Mouse (Mus musculus): ENCODE data around the gene Prim1. TPM values are rescaled to one million over a fixed set of nuclear protein-coding genes. Genes with fewer than 3 reads are reported as not detected.
"Not testable (repeated sequence)": the region's sequence is repeated elsewhere in the genome, so short reads cannot be mapped to it uniquely, and the experiment has no call there.

The Prim1 gene
- polyA plus RNA-seq, 1 experiment from 2014 or later, result 111 TPM

DNA sequence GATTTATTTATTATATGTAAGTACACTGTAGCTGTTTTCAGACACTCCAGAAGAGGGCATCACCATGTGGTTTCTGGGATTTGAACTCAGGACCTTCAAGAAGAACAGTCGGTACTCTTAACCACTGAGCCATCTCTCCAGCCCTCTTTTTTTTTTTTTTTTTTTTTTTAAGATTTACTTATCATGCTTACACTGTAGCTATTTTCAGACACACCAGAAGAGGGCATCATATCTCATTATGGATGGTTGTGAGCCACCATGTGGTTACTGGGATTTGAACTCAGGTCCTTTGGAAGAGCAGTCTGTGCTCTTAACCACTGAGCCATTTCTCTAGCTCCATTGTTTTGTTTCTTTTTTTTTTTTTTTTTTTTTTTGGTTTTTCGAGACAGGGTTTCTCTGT is 37.2 kb downstream of the Prim1 start:
- not testable (repeated sequence) for H3K4me3 ChIP-seq (ENCODE audit: low read depth, low read length); H3K4me2 ChIP-seq (ENCODE audit: low read depth, severe bottlenecking); DNase-seq (ENCODE audit: low spot score); H3K27me3 ChIP-seq (ENCODE audit: control insufficient read depth, insufficient read depth, low read length); H3K9me3 ChIP-seq (ENCODE audit: control insufficient read depth, low read length); H3K4me1 ChIP-seq (ENCODE audit: control insufficient read depth, insufficient read depth, low read length); H3K27ac ChIP-seq (replicated peaks; ENCODE audit: low read depth, low read length); ATAC-seq (ENCODE audit: insufficient number of reproducible peaks, low FRiP score, low TSS enrichment, low read depth); H3K9ac ChIP-seq (ENCODE audit: low read length)
- H3K36me3 ChIP-seq (ENCODE audit: control insufficient read depth, insufficient read depth, low read length), result peaks cover 14% of the 10 kb centered on the region; the same call in 1 of the 2 replicates
- WGBS, result 90% methylated on average over 1 of the region's 2 CpGs

DNA sequence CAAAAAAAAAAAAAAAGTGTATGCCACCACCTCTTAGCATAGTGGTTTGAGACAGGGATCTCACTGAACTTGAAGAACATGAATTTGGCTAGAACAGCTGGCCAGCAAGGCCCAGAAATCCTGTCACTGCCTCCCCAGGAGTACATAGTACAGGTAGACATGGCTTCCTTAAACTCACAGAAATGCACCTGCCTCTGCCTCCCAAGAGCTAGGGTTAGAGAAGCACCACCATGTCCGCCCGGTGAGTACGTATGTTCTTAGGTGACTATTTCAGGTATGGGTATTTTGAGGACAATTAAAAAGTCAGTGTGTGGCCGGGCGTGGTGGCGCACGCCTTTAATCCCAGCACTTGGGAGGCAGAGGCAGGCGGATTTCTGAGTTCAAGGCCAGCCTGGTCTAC is 38.0 kb downstream of the Prim1 start:
- 96% methylated on average over 8 of the region's 8 CpGs for WGBS
- Histone ChIP-seq H3K4me2 (ENCODE audit: low read depth, severe bottlenecking) (no peak overlapping the region), H3K4me3 (ENCODE audit: low read depth, low read length) (no peak overlapping the region)

GRCm38 (mm10) chr10:128058184-128058583 is 43.2 kb downstream of the Prim1 start:
- peak overlapping the region; percentile 96 for H3K9ac ChIP-seq (ENCODE audit: low read length)
- WGBS, result 3% methylated on average over 18 of the region's 18 CpGs
- H3K27me3 ChIP-seq (ENCODE audit: control insufficient read depth, insufficient read depth, low read length), result no peaks in the 10 kb centered on the region
- H3K4me1 ChIP-seq (ENCODE audit: control insufficient read depth, insufficient read depth, low read length), result peaks cover 7% of the 10 kb centered on the region; the same call in 1 of the 2 replicates
- no peaks in the 10 kb centered on the region for H3K36me3 ChIP-seq (ENCODE audit: control insufficient read depth, insufficient read depth, low read length)
- peak overlapping the region; percentile 97 for H3K27ac ChIP-seq (replicated peaks; ENCODE audit: low read depth, low read length)
- peak overlapping the region; percentile 87 for H3K4me2 ChIP-seq (ENCODE audit: low read depth, severe bottlenecking)
- DNase-seq (ENCODE audit: low spot score) (no peak), ATAC-seq (ENCODE audit: insufficient number of reproducible peaks, low FRiP score, low TSS enrichment, low read depth) (0 out of 2 replicates have a peak, but pooled peaks have one; percentile 3)
- peak overlapping the region; percentile 98 for H3K4me3 ChIP-seq (ENCODE audit: low read depth, low read length)
- no peaks in the 10 kb centered on the region for H3K9me3 ChIP-seq (ENCODE audit: control insufficient read depth, low read length)

More for the DNA sequence above, 38.0 kb downstream of the Prim1 start:
- H3K4me1 ChIP-seq (ENCODE audit: control insufficient read depth, insufficient read depth, low read length), result no peaks in the 10 kb centered on the region
- no peak for ATAC-seq (ENCODE audit: insufficient number of reproducible peaks, low FRiP score, low TSS enrichment, low read depth)
- no peaks in the 10 kb centered on the region for H3K27me3 ChIP-seq (ENCODE audit: control insufficient read depth, insufficient read depth, low read length)
- DNase-seq (ENCODE audit: low spot score), result no peak
- H3K9ac ChIP-seq (ENCODE audit: low read length), result no peak overlapping the region
- H3K9me3 ChIP-seq (ENCODE audit: control insufficient read depth, low read length), result no peaks in the 10 kb centered on the region
- no peak overlapping the region for H3K27ac ChIP-seq (replicated peaks; ENCODE audit: low read depth, low read length)
- peaks cover 10% of the 10 kb centered on the region; the same call in 1 of the 2 replicates for H3K36me3 ChIP-seq (ENCODE audit: control insufficient read depth, insufficient read depth, low read length)

DNA sequence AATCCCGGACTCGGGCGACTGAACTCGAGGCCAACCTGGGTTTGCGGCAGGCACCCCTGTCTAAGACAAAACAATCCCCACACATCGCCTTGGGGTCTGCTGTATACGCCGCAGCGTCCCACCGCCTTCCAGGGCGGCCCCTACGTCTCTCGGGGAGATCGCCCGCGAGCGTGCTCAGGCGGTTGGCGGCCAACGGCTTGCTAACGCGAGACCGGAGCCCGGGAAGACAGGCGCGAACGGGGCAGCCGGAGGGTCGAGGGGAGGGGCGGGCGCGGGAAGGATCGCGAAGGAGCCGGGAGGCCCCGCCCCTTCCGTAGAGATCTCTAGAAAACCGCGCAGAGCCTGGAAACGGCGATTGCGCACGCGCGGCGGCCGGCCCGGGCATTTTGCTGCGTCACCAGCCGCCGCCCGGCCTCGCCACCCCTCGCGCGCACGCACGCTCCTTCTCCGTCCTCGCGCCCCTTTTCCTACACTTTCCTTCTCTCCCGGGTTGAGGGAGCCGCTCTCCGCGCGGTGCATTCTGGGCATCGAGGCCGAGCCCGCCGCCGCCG is 43.7 kb downstream of the Prim1 start, which contains the start of gene Ptges3:
TSS of gene Ptges3 (plus strand) at position 354 of the 551 bp plus-strand sequence.
- Histone ChIP-seq H3K4me3 (ENCODE audit: low read depth, low read length) (peak within 1 kb of the TSS; percentile 98), H3K9me3 (ENCODE audit: control insufficient read depth, low read length) (no peaks in the 10 kb centered on the region), H3K9ac (ENCODE audit: low read length) (peak within 1 kb of the TSS; percentile 96), H3K27me3 (ENCODE audit: control insufficient read depth, insufficient read depth, low read length) (no peaks in the 10 kb centered on the region), H3K27ac (replicated peaks; ENCODE audit: low read depth, low read length) (peak within 1 kb of the TSS; percentile 97), H3K4me1 (ENCODE audit: control insufficient read depth, insufficient read depth, low read length) (peaks cover 7% of the 10 kb centered on the region; the same call in 1 of the 2 replicates), H3K36me3 (ENCODE audit: control insufficient read depth, insufficient read depth, low read length) (peaks cover 2% of the 10 kb centered on the region; the same call in 1 of the 2 replicates), H3K4me2 (ENCODE audit: low read depth, severe bottlenecking) (peak within 1 kb of the TSS; percentile 87)
- under 1% methylated on average over 67 of the region's 72 CpGs for WGBS
- ATAC-seq (ENCODE audit: insufficient number of reproducible peaks, low FRiP score, low TSS enrichment, low read depth), result peak; percentile 91
- peak; percentile 99 for DNase-seq (ENCODE audit: low spot score)

DNA sequence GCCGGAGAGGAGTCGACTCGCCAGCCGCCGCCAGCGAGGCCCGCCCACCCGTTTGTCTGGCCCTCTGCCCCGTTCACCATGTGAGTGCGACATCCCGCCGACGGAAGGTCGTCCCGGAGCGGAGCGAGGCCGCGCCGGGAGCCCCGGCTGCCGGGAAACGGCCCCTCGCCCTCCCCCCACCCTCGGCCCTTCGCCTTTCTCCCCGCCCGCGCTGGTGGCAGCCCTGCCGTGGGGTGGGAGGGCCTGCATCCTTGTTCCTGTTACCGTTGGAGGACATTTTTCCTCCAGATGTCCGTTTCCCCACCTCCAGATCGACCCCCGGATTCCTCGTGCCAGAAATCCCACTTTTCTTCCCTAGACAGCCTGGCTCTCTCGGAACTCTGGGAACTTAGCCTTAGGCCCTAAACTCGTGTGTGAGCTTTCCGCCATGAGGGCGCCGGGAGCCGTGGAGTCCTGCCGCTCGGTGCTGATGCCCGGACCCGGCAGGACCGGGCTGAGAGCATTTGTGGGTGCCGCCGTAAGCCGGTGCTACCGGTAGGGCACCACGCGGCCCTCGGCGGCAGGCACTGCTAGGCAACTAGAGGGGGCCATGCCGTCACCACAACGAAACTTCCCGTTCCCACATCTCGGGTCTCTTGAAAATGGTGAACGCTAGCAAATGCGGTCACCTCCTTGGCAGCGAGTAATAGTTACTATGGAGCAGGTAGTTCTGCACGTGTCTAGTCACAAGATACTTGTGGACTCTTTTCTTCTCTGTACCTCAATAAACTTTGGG is 44.4 kb downstream of the Prim1 start:
- Histone ChIP-seq H3K4me3 (ENCODE audit: low read depth, low read length) (peak overlapping the region; percentile 98), H3K9ac (ENCODE audit: low read length) (peak overlapping the region; percentile 96), H3K27ac (replicated peaks; ENCODE audit: low read depth, low read length) (peak overlapping the region; percentile 97), H3K9me3 (ENCODE audit: control insufficient read depth, low read length) (no peaks in the 10 kb centered on the region), H3K4me2 (ENCODE audit: low read depth, severe bottlenecking) (peak overlapping the region; percentile 87), H3K4me1 (ENCODE audit: control insufficient read depth, insufficient read depth, low read length) (peaks cover 7% of the 10 kb centered on the region; the same call in 1 of the 2 replicates), H3K36me3 (ENCODE audit: control insufficient read depth, insufficient read depth, low read length) (peaks cover 3% of the 10 kb centered on the region; the same call in 1 of the 2 replicates), H3K27me3 (ENCODE audit: control insufficient read depth, insufficient read depth, low read length) (no peaks in the 10 kb centered on the region)
- ATAC-seq (ENCODE audit: insufficient number of reproducible peaks, low FRiP score, low TSS enrichment, low read depth) (peak; percentile 53), DNase-seq (ENCODE audit: low spot score) (peak; percentile 70)
- WGBS, result under 1% methylated on average over 38 of the region's 62 CpGs

GRCm38 (mm10) chr10:128061109-128061508 is 46.1 kb downstream of the Prim1 start:
- H3K27me3 ChIP-seq (ENCODE audit: control insufficient read depth, insufficient read depth, low read length), result no peaks in the 10 kb centered on the region
- no peak overlapping the region; the same call in 1 of the 2 replicates for H3K9ac ChIP-seq (ENCODE audit: low read length)
- H3K4me2 ChIP-seq (ENCODE audit: low read depth, severe bottlenecking), result peak overlapping the region; percentile 87
- H3K36me3 ChIP-seq (ENCODE audit: control insufficient read depth, insufficient read depth, low read length), result peaks cover 3% of the 10 kb centered on the region; the same call in 1 of the 2 replicates
- peaks cover 7% of the 10 kb centered on the region; the same call in 1 of the 2 replicates for H3K4me1 ChIP-seq (ENCODE audit: control insufficient read depth, insufficient read depth, low read length)
- no peaks in the 10 kb centered on the region for H3K9me3 ChIP-seq (ENCODE audit: control insufficient read depth, low read length)
- WGBS, result 86% methylated on average over 5 of the region's 5 CpGs
- no peak overlapping the region for H3K27ac ChIP-seq (replicated peaks; ENCODE audit: low read depth, low read length)
- ATAC-seq (ENCODE audit: insufficient number of reproducible peaks, low FRiP score, low TSS enrichment, low read depth), result no peak
- H3K4me3 ChIP-seq (ENCODE audit: low read depth, low read length), result peak overlapping the region; percentile 98; the same call in 1 of the 2 replicates
- DNase-seq (ENCODE audit: low spot score), result no peak

DNA sequence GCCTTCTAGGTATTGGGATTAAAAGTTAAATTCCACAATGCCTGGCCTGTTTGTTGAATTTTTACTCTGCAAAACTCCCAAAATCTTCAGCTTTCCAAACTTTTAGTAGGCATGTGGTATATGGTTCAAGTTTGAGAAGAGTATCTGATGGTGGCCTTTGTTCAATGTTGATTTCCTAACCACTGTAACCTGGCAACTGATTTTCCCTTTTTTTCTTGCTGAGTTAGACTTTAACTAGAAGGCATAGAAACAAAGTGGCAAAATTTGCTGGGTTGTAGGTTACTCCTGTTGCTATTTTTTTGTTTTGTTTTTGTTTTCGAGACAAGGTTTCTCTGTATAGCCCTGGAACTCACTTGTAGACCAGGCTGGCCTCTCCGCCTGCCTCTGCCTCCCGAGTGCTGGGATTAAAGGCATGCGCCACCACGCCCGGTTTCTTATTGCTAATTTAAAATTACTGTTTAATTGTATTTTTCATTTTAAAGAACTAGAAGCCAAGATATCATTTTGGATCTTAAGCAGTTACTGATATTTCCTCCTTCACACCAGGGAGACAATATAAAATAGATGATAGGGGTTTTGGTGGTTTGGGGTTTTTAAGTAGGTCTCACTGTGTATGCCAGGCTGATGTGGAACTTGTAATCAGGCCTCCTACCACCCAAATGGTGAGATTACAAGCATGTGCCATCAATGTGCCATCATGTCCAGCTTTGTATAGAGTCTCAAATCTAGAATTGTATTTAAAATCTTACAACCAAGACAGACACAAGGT is 47.4 kb downstream of the Prim1 start:
- no peak overlapping the region for H3K4me2 ChIP-seq (ENCODE audit: low read depth, severe bottlenecking)
- peaks cover 7% of the 10 kb centered on the region; the same call in 1 of the 2 replicates for H3K4me1 ChIP-seq (ENCODE audit: control insufficient read depth, insufficient read depth, low read length)
- H3K4me3 ChIP-seq (ENCODE audit: low read depth, low read length), result no peak overlapping the region
- H3K27ac ChIP-seq (replicated peaks; ENCODE audit: low read depth, low read length), result no peak overlapping the region
- no peak for ATAC-seq (ENCODE audit: insufficient number of reproducible peaks, low FRiP score, low TSS enrichment, low read depth)
- H3K9me3 ChIP-seq (ENCODE audit: control insufficient read depth, low read length), result no peaks in the 10 kb centered on the region
- no peak overlapping the region for H3K9ac ChIP-seq (ENCODE audit: low read length)
- peaks cover 3% of the 10 kb centered on the region; the same call in 1 of the 2 replicates for H3K36me3 ChIP-seq (ENCODE audit: control insufficient read depth, insufficient read depth, low read length)
- WGBS, result 91% methylated on average over 6 of the region's 6 CpGs
- no peak for DNase-seq (ENCODE audit: low spot score)
- H3K27me3 ChIP-seq (ENCODE audit: control insufficient read depth, insufficient read depth, low read length), result no peaks in the 10 kb centered on the region

DNA sequence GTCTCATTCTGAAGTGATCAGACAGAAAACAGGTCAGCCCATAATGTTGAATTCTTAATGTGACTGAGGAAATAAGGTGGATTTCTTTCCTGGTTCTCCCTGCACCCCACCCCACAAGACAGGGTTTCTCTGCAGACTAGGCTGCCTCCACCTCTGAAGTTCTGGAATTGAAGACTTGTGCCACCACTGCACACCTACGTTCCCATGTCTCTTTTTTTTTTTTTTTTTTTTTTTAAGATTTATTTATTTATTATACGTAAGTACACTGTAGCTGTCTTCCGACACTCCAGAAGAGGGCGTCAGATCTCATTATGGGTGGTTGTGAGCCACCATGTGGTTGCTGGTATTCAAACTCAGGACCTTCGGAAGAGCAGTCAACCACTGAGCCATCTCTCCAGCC is 51.1 kb downstream of the Prim1 start:
- Histone ChIP-seq H3K4me3 (ENCODE audit: low read depth, low read length) (no peak overlapping the region), H3K36me3 (ENCODE audit: control insufficient read depth, insufficient read depth, low read length) (peaks cover 22% of the 10 kb centered on the region), H3K27me3 (ENCODE audit: control insufficient read depth, insufficient read depth, low read length) (no peaks in the 10 kb centered on the region), H3K4me2 (ENCODE audit: low read depth, severe bottlenecking) (no peak overlapping the region), H3K9me3 (ENCODE audit: control insufficient read depth, low read length) (no peaks in the 10 kb centered on the region), H3K4me1 (ENCODE audit: control insufficient read depth, insufficient read depth, low read length) (no peaks in the 10 kb centered on the region), H3K27ac (replicated peaks; ENCODE audit: low read depth, low read length) (no peak overlapping the region), H3K9ac (ENCODE audit: low read length) (no peak overlapping the region)
- WGBS, result 92% methylated on average over 5 of the region's 5 CpGs
- DNase-seq (ENCODE audit: low spot score) (no peak), ATAC-seq (ENCODE audit: insufficient number of reproducible peaks, low FRiP score, low TSS enrichment, low read depth) (no peak)
